Mouse (Mus musculus): ENCODE data around the gene Ercc6l.

DNA sequence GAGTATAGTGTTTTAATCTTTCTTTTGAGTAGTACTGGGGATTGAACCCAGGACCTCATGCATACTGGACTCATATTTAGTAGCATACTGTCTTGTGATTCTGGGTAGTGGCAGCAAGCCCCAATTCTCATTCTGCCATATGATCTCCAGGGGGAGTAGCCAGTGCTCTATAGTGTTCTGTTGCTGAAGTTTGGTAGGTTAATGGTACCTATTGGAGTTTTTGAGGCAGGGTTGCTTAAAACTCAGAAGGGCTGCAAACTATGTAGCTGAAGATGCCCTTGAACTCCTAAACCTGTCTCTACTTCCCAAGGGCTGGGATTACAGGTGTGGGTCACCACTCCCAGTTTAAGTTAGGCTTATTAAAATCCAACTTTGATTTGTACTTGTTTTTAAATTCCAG is 25.7 kb upstream of the Ercc6l start:
- TF ChIP-seq POLR2A (IDR thresholded peaks at IDR 0.05; ENCODE audit: borderline replicate concordance, control insufficient read depth, low read depth, low read length) (no peak), CTCF (IDR thresholded peaks at IDR 0.05; ENCODE audit: control insufficient read depth, insufficient read depth, low read length) (no peak)

Data from bone marrow, adult 2 months (tissue).